Mouse (Mus musculus) brain, embryonic 18.5 days (tissue): ENCODE measurements around the gene Gm47955.
"Not testable (repeated sequence)": the region's sequence is repeated elsewhere in the genome, so short reads cannot be mapped to it uniquely, and the experiment has no call there.

Experiments
- DNase-seq: peaks from one replicate; pipeline ENCODE4 v3.0.0-alpha.2; 2012; ENCODE audit warnings: low read depth, low spot score

Gm47955 gene

GRCm38 (mm10) chr1:82992093-82992492 lies 32.0 kb downstream of the Gm47955 start:
- no peak for DNase-seq

GRCm38 (mm10) chr1:82993947-82994346 lies 33.9 kb downstream of the Gm47955 start:
- DNase-seq = no peak

GRCm38 (mm10) chr1:83000306-83000705 lies 40.2 kb downstream of the Gm47955 start, which contains the start of gene Gm47959:
Gene Gm47959, plus strand, starts transcription at chr1:83000548.
- not testable (repeated sequence) for DNase-seq

- DNase-seq = no peak
Measured at GRCm38 (mm10) chr1:83006218-83007179, 46.4 kb downstream of the Gm47955 start.

- no peak for DNase-seq
Measured at GRCm38 (mm10) chr1:83007471-83007870, 47.4 kb downstream of the Gm47955 start.
